Mouse (Mus musculus): Measurements from ENCODE around the gene Gucy1b1.

Gucy1b1 gene

DNA sequence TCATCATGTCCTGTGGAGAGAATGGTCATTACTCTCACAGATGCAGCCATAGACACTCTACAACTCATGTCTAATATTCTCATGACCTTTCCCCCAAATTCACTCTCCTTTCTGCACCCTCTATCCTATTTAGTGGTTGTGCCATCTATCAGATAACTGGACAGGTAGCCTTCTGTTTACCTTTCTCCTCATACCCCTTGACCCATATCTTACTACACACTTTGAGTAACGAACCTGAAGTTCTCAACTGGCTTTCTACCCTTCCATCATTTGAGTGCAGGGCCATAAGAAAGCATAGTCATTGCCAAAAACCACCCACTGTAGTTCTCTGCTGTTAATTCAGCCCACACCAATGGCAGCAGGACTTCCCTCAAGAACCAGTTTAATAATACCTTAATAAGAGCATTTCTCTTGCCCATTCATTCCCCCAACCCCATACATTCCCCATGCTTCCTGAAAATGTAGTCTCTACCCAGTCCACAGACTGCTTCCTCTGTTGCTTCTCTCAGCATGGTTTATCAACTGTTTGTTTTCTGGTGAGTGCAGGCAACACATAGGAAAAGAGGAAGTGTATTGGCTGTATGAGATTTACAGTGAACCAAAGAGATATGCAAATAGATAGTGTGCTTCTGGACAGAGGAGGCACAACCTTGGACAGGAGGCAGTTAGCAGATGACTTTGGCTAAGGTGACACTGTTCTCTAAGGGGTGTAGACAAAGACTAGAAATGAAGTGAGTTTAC lies 44.3 kb downstream of the Gucy1b1 start:
- no peak for DNase-seq

DNA sequence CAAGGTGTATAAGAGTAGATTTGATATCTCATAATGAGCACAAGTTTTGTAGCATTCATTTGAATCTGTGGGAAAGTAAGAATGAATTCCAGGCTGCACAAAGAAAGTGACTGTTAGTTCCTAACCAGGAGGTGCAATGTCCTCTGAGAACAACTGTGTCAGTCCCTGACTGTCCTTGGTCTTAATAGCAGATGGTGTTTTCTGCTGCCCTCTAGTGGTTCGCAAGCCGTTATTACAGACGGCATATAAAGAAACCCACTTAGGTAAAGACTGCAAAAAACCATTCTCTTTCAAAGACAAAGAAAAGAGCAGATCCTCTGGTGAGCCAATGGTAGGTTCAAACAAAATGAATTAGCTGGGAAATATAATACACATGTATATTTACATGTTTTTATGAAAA lies 45.3 kb downstream of the Gucy1b1 start:
- DNase-seq = peak; percentile 40

- DNase-seq = no peak
Measured at GRCm38 (mm10) chr3:82027286-82027685, 47.2 kb downstream of the Gucy1b1 start.

- no peak for DNase-seq
Measured at GRCm38 (mm10) chr3:82023065-82023464, 51.4 kb downstream of the Gucy1b1 start.

- DNase-seq = no peak
Measured at GRCm38 (mm10) chr3:82022421-82022920, 52.0 kb downstream of the Gucy1b1 start.

DNA sequence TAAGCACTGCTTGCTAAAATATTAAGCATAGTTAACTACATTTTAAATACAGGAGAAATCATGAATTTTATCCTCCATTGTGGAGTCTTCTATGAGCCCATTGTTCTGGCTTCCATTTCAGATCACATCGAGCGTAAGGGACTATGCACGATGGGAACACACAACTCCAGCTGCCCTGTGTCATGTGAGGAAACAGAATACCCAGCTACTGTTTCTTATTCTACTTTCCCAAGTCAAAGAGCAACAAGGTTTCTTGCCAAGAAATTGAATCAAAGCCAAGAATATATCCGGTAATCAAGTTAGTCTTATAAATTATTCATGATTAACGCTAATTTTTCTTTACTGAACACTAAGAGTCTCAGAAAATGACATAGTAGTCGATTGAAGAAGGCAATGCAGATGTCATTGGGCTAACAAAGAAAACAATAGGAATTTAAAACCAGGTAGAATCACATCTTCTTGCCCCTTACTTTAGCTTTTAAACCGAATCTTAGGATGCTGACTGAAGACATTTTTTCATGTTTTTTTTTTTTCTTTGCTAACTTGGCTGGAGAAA lies 60.3 kb downstream of the Gucy1b1 start:
- no peak for DNase-seq

DNA sequence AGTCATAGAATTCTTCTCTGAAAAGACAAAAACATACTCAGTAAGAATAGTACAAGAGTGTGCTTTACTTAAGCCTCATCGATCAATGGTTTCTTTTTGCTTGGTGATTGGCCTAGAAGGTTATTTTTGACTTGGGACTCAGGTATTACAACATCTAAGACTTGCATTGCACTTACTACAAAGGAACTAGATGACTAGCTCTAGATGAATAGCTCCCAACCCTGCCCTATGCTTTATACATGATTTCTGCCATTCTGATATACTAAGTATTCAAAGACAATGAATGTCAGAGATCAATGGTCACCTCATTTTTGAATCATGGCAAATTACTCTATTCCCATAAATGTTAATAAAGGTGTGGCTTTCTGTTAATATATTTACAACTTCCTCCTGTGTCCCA lies 67.5 kb downstream of the Gucy1b1 start:
- no peak for DNase-seq

GRCm38 (mm10) chr3:81995988-81996387 lies 78.5 kb downstream of the Gucy1b1 start:
- DNase-seq = peak; percentile 42

DNA sequence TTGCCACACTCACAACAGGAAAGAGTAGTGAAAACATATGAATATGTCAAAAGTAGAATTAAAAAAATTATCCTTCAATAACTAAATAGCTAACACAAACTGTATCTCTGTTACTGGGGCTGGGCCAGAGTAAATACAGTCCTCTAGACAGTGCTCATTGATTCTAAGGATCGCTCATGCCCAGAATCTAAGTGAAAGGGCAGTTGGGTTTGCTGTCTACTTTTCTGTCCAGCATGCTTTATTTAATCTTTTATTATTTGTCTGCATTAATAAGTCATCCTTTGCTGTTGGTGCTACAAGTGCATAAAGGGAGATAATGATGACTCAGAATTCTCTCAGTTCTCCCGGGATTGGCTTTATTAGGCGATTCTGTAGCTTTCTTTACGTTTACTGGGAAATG lies 79.1 kb downstream of the Gucy1b1 start:
- no peak for DNase-seq

GRCm38 (mm10) chr3:81990531-81990930 lies 84.0 kb downstream of the Gucy1b1 start:
- no peak for DNase-seq

GRCm38 (mm10) chr3:81989692-81990141 lies 84.8 kb downstream of the Gucy1b1 start:
- no peak for DNase-seq

- no peak for DNase-seq
Measured at GRCm38 (mm10) chr3:81987628-81988027, 86.9 kb downstream of the Gucy1b1 start.

GRCm38 (mm10) chr3:81986103-81986502 lies 88.4 kb downstream of the Gucy1b1 start:
- DNase-seq = no peak

GRCm38 (mm10) chr3:81985100-81985499 lies 89.4 kb downstream of the Gucy1b1 start:
- DNase-seq = no peak

DNA sequence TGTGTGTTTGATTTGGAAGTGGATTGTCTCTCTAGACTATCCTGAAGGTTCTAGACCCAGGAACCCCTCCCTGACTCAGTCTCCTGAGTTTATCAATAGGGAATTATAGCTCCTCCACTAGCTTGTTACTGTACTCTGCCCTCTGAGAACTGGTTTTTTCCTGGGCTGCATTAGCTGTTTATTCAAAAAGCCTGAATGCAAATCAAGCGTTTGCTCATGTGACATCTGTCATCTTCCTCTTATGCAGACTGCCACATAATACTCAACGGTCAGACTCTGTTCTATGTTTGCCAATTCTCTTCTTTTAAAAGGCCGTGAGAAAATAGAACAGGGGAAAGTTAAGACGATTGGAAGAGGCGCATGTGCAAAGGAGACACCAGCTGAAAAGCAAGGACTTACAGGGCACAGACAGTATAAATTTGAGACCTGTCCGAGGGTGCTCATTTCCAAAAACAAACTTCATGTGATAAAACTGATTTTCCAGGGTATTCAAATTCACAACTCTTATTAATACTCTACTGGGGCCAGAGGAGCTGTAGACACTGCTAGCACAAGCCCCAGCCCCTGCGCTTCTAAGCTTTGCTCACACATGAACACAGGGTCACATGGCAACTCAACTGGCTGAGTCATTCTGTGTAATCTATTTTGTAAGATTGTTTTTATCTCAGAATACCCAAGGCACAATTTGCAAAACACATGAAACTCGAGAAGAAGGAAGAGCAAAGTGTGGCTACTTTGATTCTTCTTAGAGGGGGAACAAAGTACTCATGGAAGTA lies 91.2 kb downstream of the Gucy1b1 start:
- no peak for DNase-seq
